Mouse (Mus musculus): ENCODE results near the gene Tmppe. TPM values are rescaled to one million over a fixed set of nuclear protein-coding genes. Genes with fewer than 3 reads are reported as not detected.

The Tmppe gene
- total and polyA plus RNA-seq, 2 experiments from 2014 or later = 5.5 to 6.8 TPM

DNA sequence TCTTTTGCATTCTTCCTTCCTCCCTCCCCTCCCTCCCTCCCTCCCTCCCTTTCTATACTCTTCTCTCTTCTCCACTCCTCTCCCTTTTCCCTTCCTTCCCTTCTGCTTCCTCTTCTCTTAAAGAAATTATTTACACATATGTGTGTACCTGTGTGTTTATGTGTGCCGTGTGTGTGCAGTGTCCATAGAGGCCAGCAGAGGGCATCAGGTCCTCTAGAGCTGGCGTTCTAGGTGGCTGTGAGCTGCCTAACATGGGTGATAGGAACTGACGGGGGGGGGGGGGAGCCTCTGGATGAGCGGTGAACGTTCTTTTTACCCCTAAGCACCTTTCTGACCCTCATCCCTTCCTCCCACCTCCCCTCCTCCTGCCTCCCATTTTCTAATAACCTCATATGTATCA is 10.4 kb downstream of the Tmppe start:
- no peak overlapping the region for H3K27ac ChIP-seq (ENCODE audit: low read depth, low read length)
- no peak for TF ChIP-seq CTCF (IDR thresholded peaks at IDR 0.05; ENCODE audit: low read depth)
- no peak for ATAC-seq
- no peak overlapping the region for H3K4me2 ChIP-seq (ENCODE audit: low read depth)
- no peaks in the 10 kb centered on the region for H3K4me1 ChIP-seq (ENCODE audit: insufficient read depth)
- 98% methylated on average over 5 of the region's 5 CpGs for WGBS
- peaks cover 10% of the 10 kb centered on the region for H3K36me3 ChIP-seq (ENCODE audit: insufficient read depth)
- H3K9ac ChIP-seq = no peak overlapping the region
- H3K4me3 ChIP-seq (ENCODE audit: low read depth, low read length) = no peak overlapping the region
- no peaks in the 10 kb centered on the region for H3K9me3 ChIP-seq (ENCODE audit: low read length)
- no peak for DNase-seq
- no peaks in the 10 kb centered on the region for H3K27me3 ChIP-seq (ENCODE audit: insufficient read depth, low read length)

DNA sequence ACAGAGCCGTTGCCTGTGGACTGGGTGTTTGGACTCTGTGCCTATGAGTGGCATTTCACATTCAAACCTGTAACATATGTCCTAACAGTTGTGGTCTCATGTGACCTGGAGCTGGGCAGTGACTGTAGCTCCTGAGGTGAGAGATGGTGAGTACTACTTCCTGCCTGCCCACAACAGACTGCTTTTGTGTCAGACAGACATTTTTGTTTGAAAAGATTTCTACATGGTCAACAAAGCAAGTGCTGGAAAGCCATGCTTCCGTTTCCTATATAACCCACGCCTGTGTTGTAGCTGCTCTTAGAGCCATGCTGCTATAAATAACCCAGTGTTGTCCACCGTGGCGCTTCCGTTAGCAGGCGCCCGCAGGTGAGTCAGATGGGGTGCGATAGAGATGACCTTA is 11.5 kb downstream of the Tmppe start:
- Histone ChIP-seq H3K36me3 (ENCODE audit: insufficient read depth) (peaks cover 9% of the 10 kb centered on the region), H3K27me3 (ENCODE audit: insufficient read depth, low read length) (no peaks in the 10 kb centered on the region), H3K4me1 (ENCODE audit: insufficient read depth) (no peaks in the 10 kb centered on the region), H3K4me3 (ENCODE audit: low read depth, low read length) (no peak overlapping the region), H3K9me3 (ENCODE audit: low read length) (no peaks in the 10 kb centered on the region), H3K4me2 (ENCODE audit: low read depth) (no peak overlapping the region), H3K27ac (ENCODE audit: low read depth, low read length) (no peak overlapping the region), H3K9ac (no peak overlapping the region)
- ATAC-seq (no peak), DNase-seq (no peak)
- TF ChIP-seq CTCF (IDR thresholded peaks at IDR 0.05; ENCODE audit: low read depth) = no peak
- WGBS = 92% methylated on average over 9 of the region's 9 CpGs

DNA sequence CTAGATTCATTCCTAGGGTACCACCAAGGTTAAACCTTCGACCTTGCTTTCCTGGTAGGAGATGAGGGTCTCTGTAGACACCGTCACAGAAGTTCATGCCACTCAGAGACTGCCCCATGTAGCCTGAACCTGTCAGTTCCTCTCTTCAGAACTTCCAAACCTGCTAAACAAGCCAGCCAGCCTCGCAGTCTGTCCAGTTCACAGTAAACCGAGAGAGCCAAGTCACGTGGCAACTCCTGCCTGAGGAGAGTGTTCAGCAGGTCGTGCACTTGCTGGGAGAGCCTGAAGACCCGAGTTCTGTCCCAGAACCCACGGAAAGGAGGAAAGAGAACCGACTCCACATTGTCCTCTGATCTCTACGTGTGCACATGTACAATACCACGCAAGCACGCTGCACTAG is 13.0 kb downstream of the Tmppe start:
- ATAC-seq = no peak
- no peak overlapping the region for H3K9ac ChIP-seq
- no peaks in the 10 kb centered on the region for H3K9me3 ChIP-seq (ENCODE audit: low read length)
- no peaks in the 10 kb centered on the region for H3K27me3 ChIP-seq (ENCODE audit: insufficient read depth, low read length)
- no peak for TF ChIP-seq CTCF (IDR thresholded peaks at IDR 0.05; ENCODE audit: low read depth)
- H3K36me3 ChIP-seq (ENCODE audit: insufficient read depth) = peaks cover 4% of the 10 kb centered on the region; the same call in 1 of the 2 replicates
- 90% methylated on average over 12 of the region's 12 CpGs for WGBS
- no peak overlapping the region for H3K27ac ChIP-seq (ENCODE audit: low read depth, low read length)
- DNase-seq = no peak
- H3K4me2 ChIP-seq (ENCODE audit: low read depth) = no peak overlapping the region
- no peaks in the 10 kb centered on the region for H3K4me1 ChIP-seq (ENCODE audit: insufficient read depth)
- no peak overlapping the region for H3K4me3 ChIP-seq (ENCODE audit: low read depth, low read length)

DNA sequence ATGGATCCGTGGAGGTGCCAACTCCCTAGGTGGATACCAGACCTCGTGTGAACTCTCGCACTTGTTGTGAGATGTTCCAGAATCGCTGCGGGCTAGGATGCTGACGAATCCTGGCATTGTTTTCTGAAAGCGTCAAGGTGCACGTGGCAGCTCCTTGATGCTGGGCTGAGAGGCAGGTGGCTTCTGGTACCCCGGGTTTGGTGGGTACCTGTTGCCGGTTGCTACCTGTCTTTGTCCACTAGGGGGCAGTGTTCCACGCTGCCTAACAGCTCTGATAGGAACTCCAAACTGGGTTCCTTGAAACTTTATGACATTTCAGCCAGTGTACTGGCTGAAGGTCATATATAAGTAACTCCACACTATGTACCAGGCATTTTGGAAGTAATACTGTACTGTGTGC is 14.8 kb downstream of the Tmppe start:
- no peak overlapping the region for H3K4me3 ChIP-seq (ENCODE audit: low read depth, low read length)
- 27% methylated on average over 11 of the region's 11 CpGs for WGBS
- no peaks in the 10 kb centered on the region for H3K9me3 ChIP-seq (ENCODE audit: low read length)
- no peak overlapping the region for H3K4me2 ChIP-seq (ENCODE audit: low read depth)
- DNase-seq (peak; percentile 76), ATAC-seq (no peak)
- no peaks in the 10 kb centered on the region for H3K36me3 ChIP-seq (ENCODE audit: insufficient read depth)
- TF ChIP-seq CTCF (IDR thresholded peaks at IDR 0.05; ENCODE audit: low read depth) = peak; percentile 90
- H3K4me1 ChIP-seq (ENCODE audit: insufficient read depth) = no peaks in the 10 kb centered on the region
- no peak overlapping the region for H3K27ac ChIP-seq (ENCODE audit: low read depth, low read length)
- no peaks in the 10 kb centered on the region for H3K27me3 ChIP-seq (ENCODE audit: insufficient read depth, low read length)
- no peak overlapping the region for H3K9ac ChIP-seq

DNA sequence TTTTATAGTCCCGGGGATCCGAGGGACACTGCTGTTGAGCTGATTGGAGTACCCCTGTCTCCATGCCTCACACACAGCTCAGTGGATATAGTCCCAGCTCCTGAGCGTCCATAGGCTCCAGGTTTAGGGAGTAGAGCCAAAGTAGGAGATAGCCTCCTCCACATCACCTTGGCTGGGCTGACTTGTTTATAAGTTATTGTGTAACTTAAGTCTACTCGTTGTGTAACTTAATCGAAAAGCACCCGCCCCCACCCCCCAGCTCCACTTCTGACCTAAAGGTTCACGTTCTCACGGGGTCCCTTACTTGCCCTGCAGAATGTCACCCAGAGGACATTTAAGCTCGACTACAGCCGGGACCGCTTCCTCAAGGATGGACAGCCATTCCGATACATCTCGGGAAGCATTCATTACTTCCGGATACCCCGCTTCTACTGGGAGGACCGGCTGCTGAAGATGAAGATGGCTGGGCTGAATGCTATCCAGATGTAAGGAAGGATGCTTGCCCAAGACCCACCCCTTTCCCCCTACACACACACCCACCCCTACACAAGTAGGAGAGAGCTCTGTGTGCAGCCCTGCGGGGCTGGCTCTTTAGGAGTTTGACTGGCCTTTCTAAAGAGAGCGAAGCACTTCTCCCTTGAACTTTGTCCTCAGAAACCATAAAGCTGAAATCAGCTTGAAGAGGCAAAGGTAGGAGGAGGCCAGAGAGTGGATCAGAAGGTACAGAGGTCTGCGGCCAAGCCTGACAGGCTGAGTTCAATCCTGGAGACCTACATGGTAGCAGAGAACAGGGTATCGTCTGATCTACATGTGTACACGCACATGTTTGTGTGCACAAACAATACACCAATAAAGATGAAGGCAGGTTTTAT is 16.0 kb downstream of the Tmppe start:
- DNase-seq = no peak
- no peaks in the 10 kb centered on the region for H3K9me3 ChIP-seq (ENCODE audit: low read length)
- no peak overlapping the region for H3K4me2 ChIP-seq (ENCODE audit: low read depth)
- H3K4me1 ChIP-seq (ENCODE audit: insufficient read depth) = no peaks in the 10 kb centered on the region
- no peak overlapping the region for H3K4me3 ChIP-seq (ENCODE audit: low read depth, low read length)
- WGBS = 95% methylated on average over 21 of the region's 21 CpGs
- H3K9ac ChIP-seq = no peak overlapping the region
- no peak for TF ChIP-seq CTCF (IDR thresholded peaks at IDR 0.05; ENCODE audit: low read depth)
- H3K27ac ChIP-seq (ENCODE audit: low read depth, low read length) = no peak overlapping the region
- H3K36me3 ChIP-seq (ENCODE audit: insufficient read depth) = no peaks in the 10 kb centered on the region
- ATAC-seq = no peak
- H3K27me3 ChIP-seq (ENCODE audit: insufficient read depth, low read length) = no peaks in the 10 kb centered on the region

DNA sequence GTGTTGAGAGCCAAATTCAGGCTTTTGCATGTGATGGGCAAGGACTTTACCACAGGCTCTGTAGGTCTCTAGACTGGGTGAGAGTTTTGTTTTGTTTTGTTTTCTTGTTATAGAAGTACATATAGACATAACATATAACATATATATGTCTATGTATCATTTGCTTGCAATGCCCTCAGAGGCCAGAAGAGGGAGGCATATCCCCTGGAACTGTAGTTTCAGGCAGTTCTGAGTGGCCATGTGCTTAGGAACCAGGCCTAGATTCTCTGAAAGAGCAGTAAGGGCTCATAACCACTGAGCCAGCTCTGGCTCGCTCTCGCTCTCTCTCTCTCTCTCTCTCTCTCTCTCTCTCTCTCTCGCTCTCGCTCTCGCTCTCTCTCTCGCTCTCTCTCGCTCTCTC is 17.3 kb downstream of the Tmppe start:
- H3K9ac ChIP-seq = no peak overlapping the region
- H3K9me3 ChIP-seq (ENCODE audit: low read length) = no peaks in the 10 kb centered on the region
- no peak overlapping the region for H3K4me3 ChIP-seq (ENCODE audit: low read depth, low read length)
- no peaks in the 10 kb centered on the region for H3K27me3 ChIP-seq (ENCODE audit: insufficient read depth, low read length)
- DNase-seq (peak; percentile 46), ATAC-seq (no peak)
- 90% methylated on average over 7 of the region's 7 CpGs for WGBS
- peak; percentile 65 for TF ChIP-seq CTCF (IDR thresholded peaks at IDR 0.05; ENCODE audit: low read depth)
- no peak overlapping the region for H3K27ac ChIP-seq (ENCODE audit: low read depth, low read length)
- H3K4me2 ChIP-seq (ENCODE audit: low read depth) = no peak overlapping the region
- no peaks in the 10 kb centered on the region for H3K4me1 ChIP-seq (ENCODE audit: insufficient read depth)
- no peaks in the 10 kb centered on the region for H3K36me3 ChIP-seq (ENCODE audit: insufficient read depth)

DNA sequence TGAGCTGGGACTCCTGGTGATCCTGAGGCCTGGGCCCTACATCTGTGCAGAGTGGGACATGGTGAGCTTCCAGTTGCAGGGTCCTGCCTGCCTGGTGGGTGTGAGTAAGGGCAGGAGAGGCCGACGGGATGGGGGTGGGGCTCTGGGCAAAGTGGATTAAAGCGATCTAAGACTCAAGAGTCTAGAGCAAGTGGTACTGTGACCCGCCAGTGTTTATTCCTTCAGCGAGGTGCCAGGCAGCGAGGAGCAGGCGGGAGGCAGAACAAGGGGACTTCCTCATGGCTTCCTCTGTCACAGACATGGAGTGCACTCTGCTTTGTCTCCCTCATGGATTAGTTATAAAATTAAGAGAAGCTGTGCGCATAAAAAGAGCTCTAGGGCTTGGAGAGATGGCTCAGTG is 19.5 kb downstream of the Tmppe start:
- no peaks in the 10 kb centered on the region for H3K4me1 ChIP-seq (ENCODE audit: insufficient read depth)
- H3K9me3 ChIP-seq (ENCODE audit: low read length) = no peaks in the 10 kb centered on the region
- no peak overlapping the region for H3K9ac ChIP-seq
- no peaks in the 10 kb centered on the region for H3K27me3 ChIP-seq (ENCODE audit: insufficient read depth, low read length)
- H3K4me2 ChIP-seq (ENCODE audit: low read depth) = no peak overlapping the region
- 0 out of 2 replicates have a peak, but pooled peaks cover under 1% of the 10 kb centered on the region for H3K36me3 ChIP-seq (ENCODE audit: insufficient read depth)
- 77% methylated on average over 8 of the region's 8 CpGs for WGBS
- no peak overlapping the region for H3K4me3 ChIP-seq (ENCODE audit: low read depth, low read length)
- no peak for ATAC-seq
- TF ChIP-seq CTCF (IDR thresholded peaks at IDR 0.05; ENCODE audit: low read depth) = no peak
- H3K27ac ChIP-seq (ENCODE audit: low read depth, low read length) = no peak overlapping the region
- no peak for DNase-seq
